Mouse (Mus musculus) midbrain, embryonic 12.5 days (tissue): ENCODE results near the gene Cldn4. TPM values are rescaled to one million over a fixed set of nuclear protein-coding genes. Genes with fewer than 3 reads are reported as not detected.
"Not testable (repeated sequence)": the region's sequence is repeated elsewhere in the genome, so short reads cannot be mapped to it uniquely, and the experiment has no call there.

ENCODE experiments used
- ATAC-seq: fragments of 200-750 bp; cut with Nextera tagmentation; 2 replicates; pipeline ENCODE4 v1.8.0; 2017; ENCODE audit warnings: low read depth, moderate TSS enrichment, moderate library complexity; ENCODE audit not compliant: low FRiP score
- H3K27ac ChIP-seq: fragments of 300-500 bp; sonication (generic); replicated peaks from 2 replicates; pipeline ENCODE4 v1.5.1; 2016; ENCODE audit warnings: mild to moderate bottlenecking
- H3K27me3 ChIP-seq: fragments of 300-500 bp; sonication (generic); 2 replicates; pipeline ENCODE4 v1.6.1; 2016; ENCODE audit warnings: mild to moderate bottlenecking
- H3K36me3 ChIP-seq: fragments of 300-500 bp; sonication (generic); 2 replicates; pipeline ENCODE4 v1.6.1; 2016
- H3K4me1 ChIP-seq: fragments of 300-500 bp; sonication (generic); 2 replicates; pipeline ENCODE4 v1.6.1; 2016
- H3K4me2 ChIP-seq: fragments of 300-500 bp; sonication (generic); replicated peaks from 2 replicates; pipeline ENCODE4 v1.6.1; 2016; ENCODE audit warnings: mild to moderate bottlenecking, moderate library complexity
- H3K4me3 ChIP-seq: fragments of 300-500 bp; sonication (generic); 2 replicates; pipeline ENCODE4 v1.5.1; 2016; ENCODE audit warnings: mild to moderate bottlenecking
- H3K9ac ChIP-seq: fragments of 300-500 bp; sonication (generic); replicated peaks from 2 replicates; pipeline ENCODE4 v1.6.1; 2016; ENCODE audit warnings: mild to moderate bottlenecking, moderate library complexity
- H3K9me3 ChIP-seq: fragments of 300-500 bp; sonication (generic); 2 replicates; pipeline ENCODE4 v1.6.1; 2016; ENCODE audit warnings: mild to moderate bottlenecking
- WGBS: fragments of 180-500 bp; shearing (Covaris S2); methylation state at CpG from one replicate; pipeline ENCODE4 v1.1.7; 2016; 5-methylcytosine and 5-hydroxymethylcytosine counted together
- polyA plus RNA-seq: library from polyadenylated mRNA; unstranded; fragments of >200 nt; fragmentation: Nextera tagmentation; extraction: Ambion mirVana; gene quantifications from 2 replicates; pipeline ENCODE4 v1.2.1, GENCODE M21; 2016

Cldn4 gene
- polyA plus RNA-seq, 1 experiment from 2014 or later = 2.0 TPM

GRCm38 (mm10) chr5:134939554-134939953 is 7.2 kb downstream of the Cldn4 start:
- H3K9ac ChIP-seq, H3K36me3 ChIP-seq, ATAC-seq, H3K4me3 ChIP-seq, H3K4me2 ChIP-seq, H3K4me1 ChIP-seq, H3K9me3 ChIP-seq, H3K27ac ChIP-seq: not testable (repeated sequence)
- WGBS = 88% methylated on average over 3 of the region's 7 CpGs
- peaks cover 13% of the 10 kb centered on the region; the same call in 1 of the 2 replicates for H3K27me3 ChIP-seq

DNA sequence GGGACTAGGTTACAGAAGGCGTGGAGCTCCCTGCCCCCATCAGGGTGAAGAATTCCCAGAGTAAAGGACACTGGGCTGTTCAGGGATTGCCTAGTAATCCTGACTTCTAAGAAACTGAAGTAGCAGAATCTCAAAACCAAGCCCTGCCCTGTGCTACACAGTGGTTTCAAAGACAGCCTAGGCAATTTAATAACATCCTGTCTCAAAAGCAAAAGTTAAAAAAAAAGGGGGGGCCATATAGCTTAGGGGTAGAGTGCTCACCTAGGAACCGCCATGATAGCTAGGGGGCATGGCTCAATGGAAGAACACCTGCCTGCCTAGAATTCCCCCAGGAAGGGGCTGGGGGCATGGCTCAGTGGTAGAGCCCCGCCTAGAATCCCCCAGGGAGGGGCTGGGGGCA is 7.7 kb downstream of the Cldn4 start:
- H3K27me3 ChIP-seq = peaks cover 9% of the 10 kb centered on the region; the same call in 1 of the 2 replicates
- 65% methylated on average over 3 of the region's 3 CpGs for WGBS
- H3K36me3 ChIP-seq = no peaks in the 10 kb centered on the region
- no peaks in the 10 kb centered on the region for H3K9me3 ChIP-seq
- ATAC-seq = no peak
- H3K4me2 ChIP-seq = no peak overlapping the region
- no peak overlapping the region for H3K4me3 ChIP-seq
- H3K9ac ChIP-seq = no peak overlapping the region
- H3K4me1 ChIP-seq = no peaks in the 10 kb centered on the region
- no peak overlapping the region for H3K27ac ChIP-seq

DNA sequence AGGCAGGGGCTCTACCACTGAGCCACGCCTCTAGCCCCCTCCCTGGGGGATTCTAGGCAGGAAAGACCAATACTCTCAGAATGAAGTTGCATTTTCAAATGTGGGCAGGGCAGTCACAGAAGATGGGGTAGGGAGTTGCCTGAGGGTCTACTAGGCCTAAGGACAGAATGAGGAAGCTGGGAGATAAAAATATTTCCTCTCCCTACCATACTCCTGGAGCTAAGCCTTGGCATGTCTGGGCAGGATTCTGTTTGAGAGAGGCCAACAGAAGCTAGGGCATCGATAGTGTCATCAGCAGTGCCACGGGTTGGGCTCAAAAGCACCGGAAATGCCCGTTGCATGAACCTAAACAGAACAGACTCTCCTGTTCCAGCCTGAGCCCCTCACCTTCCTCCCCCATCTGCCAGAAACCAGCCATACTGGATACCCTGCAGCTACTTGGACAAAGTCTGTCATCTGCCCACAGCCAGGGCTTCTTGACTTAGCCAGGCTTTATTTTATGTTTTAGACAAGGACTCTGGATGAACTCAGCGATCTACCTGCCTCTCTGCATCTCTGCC is 10.0 kb downstream of the Cldn4 start:
- H3K4me2 ChIP-seq = no peak overlapping the region
- H3K4me1 ChIP-seq = peaks cover 5% of the 10 kb centered on the region
- H3K4me3 ChIP-seq = no peak overlapping the region
- H3K36me3 ChIP-seq = no peaks in the 10 kb centered on the region
- no peak overlapping the region for H3K27ac ChIP-seq
- H3K9ac ChIP-seq = no peak overlapping the region
- H3K27me3 ChIP-seq = no peaks in the 10 kb centered on the region
- WGBS = 92% methylated on average over 6 of the region's 6 CpGs
- no peaks in the 10 kb centered on the region for H3K9me3 ChIP-seq
- no peak for ATAC-seq

DNA sequence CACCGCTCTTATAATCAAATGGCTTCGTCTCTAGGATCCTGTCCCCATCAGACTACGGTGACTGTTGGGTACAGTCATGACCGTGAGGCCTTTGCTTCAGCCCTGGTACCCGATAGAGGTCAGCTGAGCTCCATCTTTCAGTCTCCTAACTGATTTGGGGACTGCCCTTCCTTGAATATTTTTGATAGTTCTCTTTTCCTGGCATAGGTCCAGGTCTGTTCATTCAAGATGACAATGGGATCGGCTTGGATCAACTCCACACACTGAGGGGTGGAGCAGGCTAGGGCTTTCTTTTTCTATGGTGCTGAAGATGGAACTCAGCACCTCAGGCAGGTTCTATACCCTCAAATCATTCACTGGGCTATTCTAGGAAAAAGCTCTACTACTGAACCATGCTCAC is 10.7 kb downstream of the Cldn4 start:
- H3K9me3 ChIP-seq = no peaks in the 10 kb centered on the region
- H3K4me3 ChIP-seq = no peak overlapping the region
- H3K27ac ChIP-seq = no peak overlapping the region
- H3K4me2 ChIP-seq = no peak overlapping the region
- ATAC-seq = no peak
- H3K36me3 ChIP-seq = no peaks in the 10 kb centered on the region
- no peak overlapping the region for H3K9ac ChIP-seq
- no peaks in the 10 kb centered on the region for H3K27me3 ChIP-seq
- 88% methylated on average over 6 of the region's 6 CpGs for WGBS
- peaks cover 5% of the 10 kb centered on the region for H3K4me1 ChIP-seq

GRCm38 (mm10) chr5:134934666-134935065 is 12.1 kb downstream of the Cldn4 start:
- Histone ChIP-seq H3K27ac (no peak overlapping the region), H3K36me3 (no peaks in the 10 kb centered on the region), H3K4me1 (peaks cover 5% of the 10 kb centered on the region), H3K4me3 (no peak overlapping the region), H3K9ac (no peak overlapping the region), H3K27me3 (no peaks in the 10 kb centered on the region), H3K9me3 (no peaks in the 10 kb centered on the region), H3K4me2 (no peak overlapping the region)
- 88% methylated on average over 3 of the region's 3 CpGs for WGBS
- ATAC-seq = no peak

- not testable (repeated sequence) for H3K4me1 ChIP-seq, H3K36me3 ChIP-seq, ATAC-seq, H3K4me2 ChIP-seq, H3K4me3 ChIP-seq, H3K27ac ChIP-seq, H3K27me3 ChIP-seq, H3K9ac ChIP-seq, H3K9me3 ChIP-seq
- WGBS = 80% methylated on average over 5 of the region's 5 CpGs
Observed at GRCm38 (mm10) chr5:134933686-134934085, 13.0 kb downstream of the Cldn4 start.

DNA sequence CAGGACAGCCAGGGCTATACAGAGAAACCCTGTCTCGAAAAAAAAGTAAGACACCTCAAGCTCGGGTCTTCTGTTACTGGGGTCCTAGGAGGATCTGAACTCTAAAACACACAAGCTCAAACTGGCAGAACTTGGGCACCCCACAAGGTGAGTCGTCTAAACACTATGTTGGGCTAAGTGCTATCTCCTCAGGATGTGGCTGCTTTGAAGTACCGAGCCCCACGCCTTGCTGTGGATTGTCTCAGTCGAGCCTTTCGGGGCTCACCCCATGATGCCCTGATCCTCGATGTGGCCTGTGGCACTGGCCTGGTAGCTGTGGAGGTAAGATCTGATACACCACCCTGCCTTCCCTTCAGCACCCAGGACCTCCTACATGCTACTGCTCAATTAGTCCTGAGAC is 13.5 kb downstream of the Cldn4 start:
- no peak overlapping the region for H3K27ac ChIP-seq
- no peak overlapping the region for H3K4me3 ChIP-seq
- H3K4me2 ChIP-seq = peak overlapping the region; percentile 94; the same call in 1 of the 2 replicates
- peaks cover 5% of the 10 kb centered on the region for H3K4me1 ChIP-seq
- H3K36me3 ChIP-seq = no peaks in the 10 kb centered on the region
- ATAC-seq = no peak
- no peak overlapping the region for H3K9ac ChIP-seq
- H3K27me3 ChIP-seq = no peaks in the 10 kb centered on the region
- H3K9me3 ChIP-seq = no peaks in the 10 kb centered on the region
- WGBS = 96% methylated on average over 8 of the region's 8 CpGs

DNA sequence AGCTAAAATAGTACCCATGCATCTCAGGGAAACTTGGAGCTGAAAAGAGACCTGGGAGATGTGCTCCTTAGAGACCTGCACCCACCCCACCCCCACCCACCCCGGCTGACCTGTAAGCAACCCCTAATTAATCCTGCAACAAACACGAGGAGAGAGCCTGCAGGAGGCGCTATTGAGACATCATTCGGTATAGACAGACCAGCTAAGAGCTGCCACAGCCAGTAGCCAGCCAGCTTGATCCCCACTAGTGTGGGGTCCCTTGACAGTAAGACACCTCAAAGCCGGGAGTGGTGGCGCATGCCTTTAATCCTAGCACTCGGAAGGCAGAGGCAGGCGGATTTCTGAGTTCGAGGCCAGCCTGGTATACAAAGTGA is 13.8 kb downstream of the Cldn4 start:
- 52% methylated on average over 9 of the region's 9 CpGs for WGBS
- Histone ChIP-seq H3K27me3 (no peaks in the 10 kb centered on the region), H3K27ac (no peak overlapping the region), H3K9ac (peak overlapping the region; percentile 82), H3K4me3 (peak overlapping the region; percentile 62), H3K36me3 (no peaks in the 10 kb centered on the region), H3K4me1 (peaks cover 5% of the 10 kb centered on the region), H3K9me3 (no peaks in the 10 kb centered on the region), H3K4me2 (peak overlapping the region; percentile 94)
- peak; percentile 50; the same call in 1 of the 2 replicates for ATAC-seq

DNA sequence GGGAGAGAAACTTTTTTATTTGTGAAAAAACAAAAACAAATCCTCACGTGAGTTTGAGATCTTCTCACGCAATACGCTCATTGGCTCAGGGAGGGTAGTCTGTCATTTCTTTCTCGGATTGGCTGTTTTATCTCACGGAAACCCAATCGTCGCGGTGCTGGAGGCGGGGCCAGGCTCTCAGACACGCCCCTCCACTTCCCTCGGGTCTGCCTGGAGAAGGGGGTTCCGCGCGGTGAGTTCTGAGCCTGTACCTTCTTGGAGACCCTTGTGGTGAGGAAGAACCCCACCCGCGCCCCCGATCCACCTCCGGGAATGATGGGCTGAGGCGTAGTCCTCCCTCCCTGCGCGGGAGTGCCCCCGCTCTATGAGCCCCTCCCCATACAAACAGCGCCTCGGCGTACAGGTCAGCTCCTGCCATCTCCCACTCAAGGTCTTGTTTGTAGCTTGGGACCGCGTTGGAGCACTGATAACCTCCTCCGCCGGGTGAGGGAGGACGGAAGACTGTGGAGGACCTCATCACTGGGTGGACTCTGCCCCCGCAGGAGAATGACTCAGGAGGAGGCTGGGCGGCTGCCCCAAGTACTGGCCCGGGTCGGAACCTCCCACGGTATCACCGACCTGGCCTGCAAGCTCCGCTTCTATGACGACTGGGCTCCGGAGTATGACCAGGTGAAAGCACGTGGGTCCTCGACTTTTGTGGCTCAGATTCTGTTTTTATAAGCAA is 14.4 kb downstream of the Cldn4 start, which contains the start of gene Mettl27:
Gene Mettl27, plus strand, starts transcription at position 190 of the 724 bp plus-strand sequence.
- Histone ChIP-seq H3K9ac (peak within 1 kb of the TSS; percentile 82), H3K4me1 (peaks cover 5% of the 10 kb centered on the region), H3K27ac (no peak within 1 kb of the TSS), H3K27me3 (no peaks in the 10 kb centered on the region), H3K4me2 (peak within 1 kb of the TSS; percentile 94), H3K9me3 (no peaks in the 10 kb centered on the region), H3K36me3 (no peaks in the 10 kb centered on the region), H3K4me3 (peak within 1 kb of the TSS; percentile 62)
- 2% methylated on average over 41 of the region's 41 CpGs for WGBS
- peak; percentile 94 for ATAC-seq

DNA sequence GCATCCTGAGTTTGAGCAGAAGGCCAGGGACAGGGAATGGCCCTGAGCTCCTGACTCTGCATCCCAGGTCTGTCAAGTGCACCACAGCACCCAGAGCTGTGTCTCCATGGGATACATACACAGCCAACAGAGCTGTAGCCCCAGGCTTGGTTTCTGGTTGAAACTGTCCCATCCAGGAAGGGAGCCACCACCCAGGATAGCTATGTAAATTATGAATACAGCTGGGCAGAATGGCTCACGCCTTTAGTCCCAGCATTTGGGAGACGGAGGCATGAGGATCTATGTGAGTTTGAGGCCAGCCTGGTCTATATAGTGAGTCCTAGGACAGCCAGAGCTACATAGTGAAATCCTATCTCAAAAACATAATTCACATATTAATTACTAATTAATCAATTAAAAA is 16.7 kb downstream of the Cldn4 start:
- Histone ChIP-seq H3K36me3 (no peaks in the 10 kb centered on the region), H3K4me2 (no peak overlapping the region), H3K27ac (no peak overlapping the region), H3K27me3 (no peaks in the 10 kb centered on the region), H3K4me3 (no peak overlapping the region), H3K4me1 (peaks cover 5% of the 10 kb centered on the region), H3K9ac (no peak overlapping the region), H3K9me3 (no peaks in the 10 kb centered on the region)
- no peak for ATAC-seq
- WGBS = 90% methylated on average over 2 of the region's 2 CpGs

GRCm38 (mm10) chr5:134926726-134927125 is 20.0 kb downstream of the Cldn4 start:
- Histone ChIP-seq H3K36me3 (no peaks in the 10 kb centered on the region), H3K27ac (no peak overlapping the region), H3K9me3 (no peaks in the 10 kb centered on the region), H3K9ac (no peak overlapping the region), H3K4me2 (no peak overlapping the region), H3K4me1 (no peaks in the 10 kb centered on the region), H3K27me3 (no peaks in the 10 kb centered on the region), H3K4me3 (no peak overlapping the region)
- WGBS = 82% methylated on average over 4 of the region's 4 CpGs
- no peak for ATAC-seq

- no peaks in the 10 kb centered on the region for H3K4me1 ChIP-seq
- no peak for ATAC-seq
- no peak overlapping the region for H3K4me3 ChIP-seq
- H3K36me3 ChIP-seq = no peaks in the 10 kb centered on the region
- H3K9me3 ChIP-seq = no peaks in the 10 kb centered on the region
- no peak overlapping the region for H3K9ac ChIP-seq
- no peak overlapping the region for H3K4me2 ChIP-seq
- 73% methylated on average over 6 of the region's 6 CpGs for whole genome bisulfite sequencing
- H3K27me3 ChIP-seq = no peaks in the 10 kb centered on the region
- H3K27ac ChIP-seq = no peak overlapping the region
Observed at GRCm38 (mm10) chr5:134923141-134923540, 23.6 kb downstream of the Cldn4 start.
